Comparison of ENCODE assay signal across 15 mouse cellular contexts in genomic region chr4:136899154-136899553, GRCm38 (mm10). TPM values are rescaled to one million over a fixed set of nuclear protein-coding genes. Genes with fewer than 3 reads are reported as not detected.
DNase-seq lines count a peak whose midpoint lies in the region; ATAC-seq and TF ChIP-seq lines count a peak whose summit lies in the region.
"Had no signal": no experiment of that assay in that cellular context is flagged by ENCODE, and none has a peak within 500 bp of the region (broad histone marks: within the 10 kb centered on the region; RNA-seq: fewer than 3 reads in every experiment).

No protein-coding gene starts in this region.

- no peak for ATAC-seq in erythroblast, adult 5-6 weeks (replicated peaks; ENCODE audit: low FRiP score, poor library complexity, severe bottlenecking)

- H3K27me3 ChIP-seq in cerebellum, adult 2 months (ENCODE audit: control insufficient read depth, insufficient read depth, low read length): no peaks in the 10 kb centered on the region
- peaks cover 28% of the 10 kb centered on the region for H3K27me3 ChIP-seq in E14TG2a.4 (ENCODE audit: insufficient read depth, low read length)

- H3K9me3 ChIP-seq in E14TG2a.4 (ENCODE audit: low read length): peaks cover 4% of the 10 kb centered on the region; the same call in 1 of the 2 replicates

- 0 out of 2 replicates have a peak, but pooled peaks have one; percentile 17 for TF ChIP-seq CTCF in cerebellum, adult 2 months (IDR thresholded peaks at IDR 0.05; ENCODE audit: borderline replicate concordance, insufficient read depth, low read depth, low read length)
- peak; percentile 62 for TF ChIP-seq CTCF in layer of hippocampus, adult 2 months (conservative IDR thresholded peaks at IDR 0.05)
- TF ChIP-seq CTCF in E14TG2a.4 (conservative IDR thresholded peaks at IDR 0.05; ENCODE audit: low read length): peak; percentile 58
- TF ChIP-seq CTCF in brain, embryonic 14.5 days (IDR thresholded peaks at IDR 0.05; ENCODE audit: borderline replicate concordance, extremely low read depth, insufficient read depth, insufficient read length): peak; percentile 46; the same call in 1 of the 2 replicates

- H3K36me3 ChIP-seq in E14TG2a.4 (ENCODE audit: insufficient read depth, low read length): no peaks in the 10 kb centered on the region

- 69% methylated on average over 7 of the region's 7 CpGs for WGBS in cerebellum, adult 2 months

- no peak for DNase-seq in cerebellum, adult 2 months
- DNase-seq in cerebellum, postnatal 14 days: no peak
- DNase-seq in layer of hippocampus, adult 2 months (ENCODE audit: low spot score in 2 of 2): no peak
- DNase-seq in layer of hippocampus, adult 9-11 months: no peak
- no peak for DNase-seq in brain, embryonic 14.5 days (ENCODE audit: low read depth)
- no peak for DNase-seq in ovary, adult 18-20 months (ENCODE audit: low spot score)
- DNase-seq: adrenal gland, postnatal 10 days; cerebellum, adult 11-12 months; kidney, adult 18-20 months; lung, adult 18-20 months; right cerebral cortex, postnatal 4 days had no signal

- no peaks in the 10 kb centered on the region for H3K4me1 ChIP-seq in cerebellum, adult 2 months (ENCODE audit: control insufficient read depth, insufficient read depth, low read length)
- H3K4me1 ChIP-seq in E14TG2a.4 (replicated peaks; ENCODE audit: low read depth, low read length): peaks cover 57% of the 10 kb centered on the region

- no peak overlapping the region for H3K4me3 ChIP-seq in cerebellum, adult 2 months (replicated peaks; ENCODE audit: insufficient read depth, low read depth, low read length)
- no peak overlapping the region for H3K4me3 ChIP-seq in layer of hippocampus, adult 2 months
- no peak overlapping the region for H3K4me3 ChIP-seq in E14TG2a.4 (replicated peaks; ENCODE audit: low read length)

- no peak overlapping the region for H3K27ac ChIP-seq in cerebellum, adult 2 months (ENCODE audit: insufficient read depth, low read length)
- no peak overlapping the region for H3K27ac ChIP-seq in layer of hippocampus, adult 2 months

- TF ChIP-seq POLR2A in cerebellum, adult 2 months (IDR thresholded peaks at IDR 0.05; ENCODE audit: borderline replicate concordance, insufficient read depth, low read length): no peak
- no peak for TF ChIP-seq POLR2A in brain, embryonic 14.5 days (IDR thresholded peaks at IDR 0.05; ENCODE audit: borderline replicate concordance, extremely low read depth, insufficient read depth, insufficient read length, poor library complexity, severe bottlenecking)

RNA-seq across cellular contexts. Expression of gene C1qa, which starts 0.6 kb away (rescaled TPM):
- 30.2 and 34.0 TPM in 2 replicates for polyA plus RNA-seq in cerebellum, adult 2 months (2012; rRNA removed)
- total RNA-seq in layer of hippocampus, adult 2 months (2021): 10 to 100 TPM; 48.1 to 48.3 TPM
- 14.2 and 14.9 TPM in 2 replicates for polyA plus RNA-seq in brain, embryonic 14.5 days (2012; rRNA removed)
- total RNA-seq in erythroblast, adult 5-6 weeks (2015; ENCODE audit: low replicate concordance): 30.1 and 40.9 TPM in 2 replicates
- 34.8 and 35.7 TPM in 2 replicates for total RNA-seq in erythroblast, adult 5-6 weeks (2017; ENCODE audit: low replicate concordance)
- total RNA-seq: hematopoietic stem cell, adult 5-6 weeks; megakaryocyte-erythroid progenitor cell, adult 5-6 weeks had no signal

RNA-seq across cellular contexts. Expression of gene C1qc, which starts 6.3 kb away (rescaled TPM):
- 26.6 and 28.6 TPM in 2 replicates for polyA plus RNA-seq in cerebellum, adult 2 months (2012; rRNA removed)
- 10 to 100 TPM; 40.0 to 41.8 TPM for total RNA-seq in layer of hippocampus, adult 2 months (2021)
- polyA plus RNA-seq in brain, embryonic 14.5 days (2012; rRNA removed): 18.3 and 19.5 TPM in 2 replicates
- total RNA-seq in erythroblast, adult 5-6 weeks (2015; ENCODE audit: low replicate concordance): 27.1 and 31.3 TPM in 2 replicates
- total RNA-seq in erythroblast, adult 5-6 weeks (2017; ENCODE audit: low replicate concordance): 26.6 and 32.5 TPM in 2 replicates
- total RNA-seq: megakaryocyte-erythroid progenitor cell, adult 5-6 weeks had no signal

RNA-seq across cellular contexts. Expression of gene C1qb, which starts 13.2 kb away (rescaled TPM):
- 41.8 and 46.8 TPM in 2 replicates for polyA plus RNA-seq in cerebellum, adult 2 months (2012; rRNA removed)
- total RNA-seq in layer of hippocampus, adult 2 months (2021): 10 to 100 TPM; 51.1 to 52.0 TPM
- polyA plus RNA-seq in brain, embryonic 14.5 days (2012; rRNA removed): 27.5 and 30.5 TPM in 2 replicates
- 65.4 and 84.5 TPM in 2 replicates for total RNA-seq in erythroblast, adult 5-6 weeks (2015; ENCODE audit: low replicate concordance)
- 20.3 and 29.7 TPM in 2 replicates for total RNA-seq in erythroblast, adult 5-6 weeks (2017; ENCODE audit: low replicate concordance)
- total RNA-seq: megakaryocyte-erythroid progenitor cell, adult 5-6 weeks had no signal

RNA-seq across cellular contexts. Expression of gene Epha8, which starts 57.5 kb away (rescaled TPM):
- polyA plus RNA-seq in cerebellum, adult 2 months (2012; rRNA removed): 44.5 and 51.9 TPM in 2 replicates
- total RNA-seq in layer of hippocampus, adult 2 months (2021): 1 to 10 TPM; 1.4 to 2.7 TPM
- 28.5 and 33.9 TPM in 2 replicates for polyA plus RNA-seq in brain, embryonic 14.5 days (2012; rRNA removed)
- total RNA-seq in erythroblast, adult 5-6 weeks (2015; ENCODE audit: low replicate concordance): not detected in 2 replicates
- total RNA-seq in erythroblast, adult 5-6 weeks (2017; ENCODE audit: low replicate concordance): not detected in 2 replicates
- total RNA-seq: hematopoietic stem cell, adult 5-6 weeks; megakaryocyte-erythroid progenitor cell, adult 5-6 weeks had no signal
